Mouse (Mus musculus) bone marrow macrophage, adult 2 months (primary cell): ENCODE data around the gene Syn3. TPM values are rescaled to one million over a fixed set of nuclear protein-coding genes. Genes with fewer than 3 reads are reported as not detected.
"Not testable (repeated sequence)": the region's sequence is repeated elsewhere in the genome, so short reads cannot be mapped to it uniquely, and the experiment has no call there.

Experiments used
- H3K27ac ChIP-seq: 2 replicates; pipeline ENCODE4 v1.5.1; 2012; ENCODE audit warnings: low read depth, low read length; ENCODE audit not compliant: insufficient read depth
- H3K4me1 ChIP-seq: 2 replicates; pipeline ENCODE4 v1.6.1; 2012; ENCODE audit warnings: low read length; ENCODE audit not compliant: control insufficient read depth, insufficient read depth
- H3K4me3 ChIP-seq: 2 replicates; pipeline ENCODE4 v1.5.1; 2012; ENCODE audit warnings: mild to moderate bottlenecking, low read length, moderate library complexity; ENCODE audit not compliant: insufficient read depth
- CTCF ChIP-seq: IDR thresholded peaks from 2 replicates; pipeline ENCODE4 v1.5.1; 2012; ENCODE audit warnings: low read depth, mild to moderate bottlenecking, low read length, moderate library complexity
- POLR2A ChIP-seq: IDR thresholded peaks from 2 replicates; pipeline ENCODE4 v1.6.1; 2012; ENCODE audit warnings: mild to moderate bottlenecking, low read depth, low read length, borderline replicate concordance
- polyA plus RNA-seq: library from polyadenylated mRNA; stranded (reverse); fragments of >200 nt; gene quantifications from 2 replicates; pipeline ENCODE4 v1.2.4, GENCODE M21; 2012; ENCODE audit not compliant: missing spikeins, insufficient read depth, insufficient read length

The Syn3 gene
- polyA plus RNA-seq, 1 experiment = not detected

- Histone ChIP-seq H3K4me3 (no peak overlapping the region), H3K27ac (no peak overlapping the region), H3K4me1 (no peaks in the 10 kb centered on the region)
- TF ChIP-seq POLR2A (no peak), CTCF (no peak)
Observed at GRCm38 (mm10) chr10:86388803-86389202, 109.9 kb downstream of the Syn3 start.

- Histone ChIP-seq H3K4me1 (no peaks in the 10 kb centered on the region), H3K27ac (no peak overlapping the region), H3K4me3 (no peak overlapping the region)
- TF ChIP-seq POLR2A = no peak
- TF ChIP-seq CTCF = no peak
Observed at GRCm38 (mm10) chr10:86387821-86388440, 110.8 kb downstream of the Syn3 start.

- TF ChIP-seq POLR2A = no peak
- no peak for TF ChIP-seq CTCF
- H3K4me1 ChIP-seq = no peaks in the 10 kb centered on the region
Observed at GRCm38 (mm10) chr10:86386232-86386631, 112.5 kb downstream of the Syn3 start.

GRCm38 (mm10) chr10:86385656-86386055 lies 113.0 kb downstream of the Syn3 start:
- Histone ChIP-seq H3K4me1 (no peaks in the 10 kb centered on the region), H3K4me3 (no peak overlapping the region), H3K27ac (no peak overlapping the region)
- TF ChIP-seq CTCF (no peak), POLR2A (no peak)

More at GRCm38 (mm10) chr10:86386232-86386631, 112.5 kb downstream of the Syn3 start:
- H3K4me3 ChIP-seq = no peak overlapping the region
- H3K27ac ChIP-seq = no peak overlapping the region

GRCm38 (mm10) chr10:86384655-86385054 lies 114.0 kb downstream of the Syn3 start:
- H3K4me1 ChIP-seq = no peaks in the 10 kb centered on the region
- TF ChIP-seq POLR2A (no peak), CTCF (no peak)
- no peak overlapping the region for H3K4me3 ChIP-seq
- no peak overlapping the region for H3K27ac ChIP-seq

GRCm38 (mm10) chr10:86381922-86382260 lies 116.8 kb downstream of the Syn3 start:
- TF ChIP-seq POLR2A (no peak), CTCF (no peak)
- no peaks in the 10 kb centered on the region for H3K4me1 ChIP-seq
- H3K27ac ChIP-seq = no peak overlapping the region
- no peak overlapping the region for H3K4me3 ChIP-seq

GRCm38 (mm10) chr10:86381150-86381921 lies 117.4 kb downstream of the Syn3 start:
- Histone ChIP-seq H3K4me3 (no peak overlapping the region), H3K4me1 (no peaks in the 10 kb centered on the region), H3K27ac (no peak overlapping the region)
- TF ChIP-seq CTCF (no peak), POLR2A (no peak)

GRCm38 (mm10) chr10:86380626-86381025 lies 118.1 kb downstream of the Syn3 start:
- Histone ChIP-seq H3K27ac (no peak overlapping the region), H3K4me1 (no peaks in the 10 kb centered on the region)
- TF ChIP-seq CTCF = no peak
- no peak for TF ChIP-seq POLR2A

GRCm38 (mm10) chr10:86378803-86379202 lies 119.9 kb downstream of the Syn3 start:
- not testable (repeated sequence) for H3K4me1 ChIP-seq, H3K27ac ChIP-seq, H3K4me3 ChIP-seq

More at GRCm38 (mm10) chr10:86380626-86381025, 118.1 kb downstream of the Syn3 start:
- no peak overlapping the region for H3K4me3 ChIP-seq

GRCm38 (mm10) chr10:86376392-86377185 lies 122.1 kb downstream of the Syn3 start:
- no peak overlapping the region for H3K27ac ChIP-seq
- no peaks in the 10 kb centered on the region for H3K4me1 ChIP-seq
- TF ChIP-seq CTCF (no peak), POLR2A (no peak)
- H3K4me3 ChIP-seq = no peak overlapping the region
